Mouse (Mus musculus) kidney, postnatal 0 days (tissue): ENCODE data around the gene Clpsl2. TPM values are rescaled to one million over a fixed set of nuclear protein-coding genes. Genes with fewer than 3 reads are reported as not detected.

Source experiments
- ATAC-seq: fragments of 200-750 bp; cut with Nextera tagmentation; replicated peaks from 2 replicates; pipeline ENCODE4 v1.8.0; 2017; ENCODE audit warnings: low read depth, moderate number of reproducible peaks, moderate TSS enrichment, moderate library complexity; ENCODE audit not compliant: low FRiP score
- DNase-seq: peaks from one replicate; pipeline ENCODE4 v3.0.0-alpha.2; 2016; ENCODE audit warnings: low spot score
- H3K27ac ChIP-seq: fragments of 300-500 bp; sonication (generic); 2 replicates; pipeline ENCODE4 v1.5.1; 2014; ENCODE audit warnings: mild to moderate bottlenecking
- H3K27me3 ChIP-seq: fragments of 300-500 bp; sonication (generic); 2 replicates; pipeline ENCODE4 v1.6.1; 2014; ENCODE audit warnings: low read length, mixed read lengths; ENCODE audit not compliant: insufficient read depth
- H3K36me3 ChIP-seq: fragments of 300-500 bp; sonication (generic); 2 replicates; pipeline ENCODE4 v1.6.1; 2014; ENCODE audit warnings: low read length, mixed read lengths; ENCODE audit not compliant: insufficient read depth
- H3K4me1 ChIP-seq: fragments of 300-500 bp; sonication (generic); replicated peaks from 2 replicates; pipeline ENCODE4 v1.6.1; 2014; ENCODE audit warnings: antibody characterized with exemption, low read length, mixed read lengths; ENCODE audit not compliant: insufficient read depth
- H3K4me2 ChIP-seq: fragments of 300-500 bp; sonication (generic); 2 replicates; pipeline ENCODE4 v1.6.1; 2014; ENCODE audit warnings: mild to moderate bottlenecking, low read length, moderate library complexity, mixed read lengths
- H3K4me3 ChIP-seq: fragments of 300-500 bp; sonication (generic); replicated peaks from 2 replicates; pipeline ENCODE4 v1.5.1; 2014; ENCODE audit warnings: low read depth, low read length
- H3K9ac ChIP-seq: fragments of 300-500 bp; sonication (generic); 2 replicates; pipeline ENCODE4 v1.6.1; 2014; ENCODE audit warnings: low read depth, low read length
- H3K9me3 ChIP-seq: fragments of 300-500 bp; sonication (generic); replicated peaks from 2 replicates; pipeline ENCODE4 v1.6.1; 2016; ENCODE audit warnings: low read length, inconsistent platforms, mixed read lengths
- CTCF ChIP-seq: IDR thresholded peaks from 2 replicates; pipeline ENCODE4 v1.5.1; 2016; ENCODE audit warnings: antibody characterized with exemption, low read depth, mild to moderate bottlenecking, moderate library complexity
- WGBS: fragments of 180-500 bp; shearing (Covaris S2); extraction: QIAGEN DNeasy Blood & Tissue Kit; methylation state at CpG from one replicate; pipeline ENCODE4 v1.1.7; 2014; 5-methylcytosine and 5-hydroxymethylcytosine counted together
- polyA plus RNA-seq: library from polyadenylated mRNA; unstranded; fragments of >200 nt; fragmentation: Nextera tagmentation; extraction: Ambion mirVana; gene quantifications from 2 replicates; pipeline ENCODE4 v1.2.1, GENCODE M21; 2015

The Clpsl2 gene
- polyA plus RNA-seq, 1 experiment from 2014 or later: not detected

DNA sequence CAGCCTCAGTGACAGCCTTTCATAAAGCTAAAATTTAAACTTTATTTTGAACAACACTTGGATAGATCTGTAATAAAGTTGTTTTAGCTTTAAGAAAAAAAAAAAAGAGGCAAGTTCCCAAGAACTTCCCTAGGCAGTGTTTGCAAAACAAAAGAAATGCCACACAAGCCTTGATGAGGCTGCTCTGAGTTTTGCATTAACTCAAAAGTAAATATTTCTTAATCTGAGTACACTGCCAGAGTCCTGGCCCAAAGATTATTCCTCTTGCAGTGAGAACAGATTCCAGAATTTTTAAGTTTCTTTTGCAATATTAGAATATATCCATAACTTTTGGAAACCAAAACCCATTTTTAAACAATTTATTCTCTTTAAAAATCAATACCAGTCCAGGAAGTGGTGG lies 16.0 kb downstream of the Clpsl2 start:
- no peak for ATAC-seq
- TF ChIP-seq CTCF: no peak
- Histone ChIP-seq H3K4me3 (no peak overlapping the region), H3K4me2 (no peak overlapping the region), H3K9ac (no peak overlapping the region), H3K27me3 (no peaks in the 10 kb centered on the region), H3K36me3 (no peaks in the 10 kb centered on the region), H3K9me3 (no peaks in the 10 kb centered on the region), H3K27ac (no peak overlapping the region), H3K4me1 (no peaks in the 10 kb centered on the region)
- no peak for DNase-seq

DNA sequence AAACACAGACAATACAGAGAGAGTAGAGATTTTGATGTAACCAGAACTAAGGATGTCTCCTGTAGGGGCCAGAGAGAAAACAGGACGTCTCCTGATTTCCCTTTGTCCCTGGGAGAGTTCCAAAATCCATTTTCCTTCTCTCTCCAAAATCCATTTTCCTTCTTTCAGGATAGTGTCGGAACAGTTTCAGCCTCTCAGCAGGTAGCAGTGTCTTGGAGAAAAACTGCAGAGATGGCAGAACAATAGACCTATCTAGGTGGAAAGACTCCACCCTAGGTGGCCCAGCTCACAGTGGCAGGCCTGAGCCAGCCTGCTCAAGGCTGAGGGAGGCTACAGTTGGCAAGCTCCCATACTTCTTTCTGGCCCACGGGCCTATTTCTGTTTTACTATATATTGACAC lies 18.3 kb downstream of the Clpsl2 start:
- no peaks in the 10 kb centered on the region for H3K9me3 ChIP-seq
- H3K36me3 ChIP-seq: no peaks in the 10 kb centered on the region
- H3K9ac ChIP-seq: no peak overlapping the region
- no peak for TF ChIP-seq CTCF
- WGBS: 54% methylated on average over 3 of the region's 3 CpGs
- ATAC-seq: no peak
- no peak overlapping the region for H3K4me3 ChIP-seq
- no peak overlapping the region for H3K4me2 ChIP-seq
- no peaks in the 10 kb centered on the region for H3K4me1 ChIP-seq
- H3K27me3 ChIP-seq: no peaks in the 10 kb centered on the region
- DNase-seq: no peak
- H3K27ac ChIP-seq: no peak overlapping the region

DNA sequence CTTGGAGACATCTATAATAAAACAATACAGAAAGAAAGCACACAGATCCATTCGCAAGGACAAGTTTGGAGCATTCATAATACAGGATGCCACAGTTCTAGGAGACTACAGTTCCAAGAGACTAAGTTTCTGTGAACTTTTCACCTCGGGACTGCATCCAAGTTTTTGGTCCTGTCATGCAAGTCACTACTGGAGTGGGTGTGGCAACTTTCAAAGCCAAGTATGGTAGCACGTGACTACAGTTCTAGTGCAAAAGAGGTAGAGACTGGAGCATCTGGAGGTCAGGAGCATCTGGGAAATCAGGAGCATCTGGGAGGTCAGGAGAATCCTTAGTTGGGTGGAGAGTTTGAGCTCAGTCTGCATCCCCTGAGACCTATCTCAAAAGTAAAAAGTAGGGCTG lies 22.7 kb downstream of the Clpsl2 start:
- H3K36me3 ChIP-seq: no peaks in the 10 kb centered on the region
- no peak overlapping the region for H3K4me3 ChIP-seq
- H3K9me3 ChIP-seq: no peaks in the 10 kb centered on the region
- 0 out of 2 replicates have a peak, but pooled peaks cover 3% of the 10 kb centered on the region for H3K4me1 ChIP-seq
- no peak for TF ChIP-seq CTCF
- no peak for ATAC-seq
- no peak for DNase-seq
- no peak overlapping the region for H3K27ac ChIP-seq
- no peak overlapping the region for H3K4me2 ChIP-seq
- H3K27me3 ChIP-seq: no peaks in the 10 kb centered on the region
- 79% methylated on average over 3 of the region's 3 CpGs for WGBS
- no peak overlapping the region for H3K9ac ChIP-seq

DNA sequence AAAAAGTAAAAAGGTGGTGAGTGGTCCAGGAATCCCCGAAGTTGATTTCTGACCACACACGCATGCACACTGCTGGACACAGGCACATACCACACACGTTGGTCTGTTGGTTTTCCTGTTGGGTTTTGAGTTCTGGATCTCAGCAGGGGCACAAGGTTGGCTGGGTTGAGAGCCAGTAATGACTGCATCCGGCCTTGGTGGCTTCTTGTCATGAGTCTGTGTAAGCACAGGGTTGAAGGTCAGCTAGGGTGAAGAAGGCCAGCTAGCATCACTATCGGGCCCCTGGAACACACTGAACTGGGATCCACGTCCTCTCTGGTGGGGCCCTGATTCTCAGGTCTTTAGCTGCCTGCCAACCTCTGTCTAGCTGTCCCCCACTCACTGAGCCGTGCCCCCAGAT lies 23.3 kb downstream of the Clpsl2 start:
- Histone ChIP-seq H3K4me1 (0 out of 2 replicates have a peak, but pooled peaks cover 3% of the 10 kb centered on the region), H3K36me3 (no peaks in the 10 kb centered on the region), H3K4me3 (no peak overlapping the region), H3K27me3 (no peaks in the 10 kb centered on the region), H3K27ac (no peak overlapping the region), H3K9me3 (no peaks in the 10 kb centered on the region), H3K9ac (no peak overlapping the region), H3K4me2 (no peak overlapping the region)
- TF ChIP-seq CTCF: no peak
- 82% methylated on average over 7 of the region's 7 CpGs for WGBS
- DNase-seq (no peak), ATAC-seq (no peak)

DNA sequence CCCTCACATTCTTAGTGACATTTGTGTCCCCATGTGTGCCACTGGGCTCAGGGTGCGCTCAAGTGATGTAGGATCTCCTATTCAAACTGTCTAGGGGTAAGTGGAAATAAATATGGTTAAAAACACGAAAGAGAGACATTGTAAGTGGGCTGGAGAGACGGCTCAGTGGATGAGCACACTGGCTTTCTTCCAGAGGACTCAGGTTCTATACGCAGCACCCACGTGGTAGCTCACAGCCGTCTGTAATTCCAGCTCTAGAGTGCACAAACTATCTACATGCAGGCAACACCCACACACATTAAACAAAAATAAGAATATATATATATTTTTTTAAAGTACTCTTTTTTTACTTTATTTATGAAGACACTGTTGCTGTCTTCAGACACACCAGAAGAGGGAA lies 23.7 kb downstream of the Clpsl2 start:
- 77% methylated on average over 6 of the region's 6 CpGs for WGBS
- H3K4me2 ChIP-seq: no peak overlapping the region

DNA sequence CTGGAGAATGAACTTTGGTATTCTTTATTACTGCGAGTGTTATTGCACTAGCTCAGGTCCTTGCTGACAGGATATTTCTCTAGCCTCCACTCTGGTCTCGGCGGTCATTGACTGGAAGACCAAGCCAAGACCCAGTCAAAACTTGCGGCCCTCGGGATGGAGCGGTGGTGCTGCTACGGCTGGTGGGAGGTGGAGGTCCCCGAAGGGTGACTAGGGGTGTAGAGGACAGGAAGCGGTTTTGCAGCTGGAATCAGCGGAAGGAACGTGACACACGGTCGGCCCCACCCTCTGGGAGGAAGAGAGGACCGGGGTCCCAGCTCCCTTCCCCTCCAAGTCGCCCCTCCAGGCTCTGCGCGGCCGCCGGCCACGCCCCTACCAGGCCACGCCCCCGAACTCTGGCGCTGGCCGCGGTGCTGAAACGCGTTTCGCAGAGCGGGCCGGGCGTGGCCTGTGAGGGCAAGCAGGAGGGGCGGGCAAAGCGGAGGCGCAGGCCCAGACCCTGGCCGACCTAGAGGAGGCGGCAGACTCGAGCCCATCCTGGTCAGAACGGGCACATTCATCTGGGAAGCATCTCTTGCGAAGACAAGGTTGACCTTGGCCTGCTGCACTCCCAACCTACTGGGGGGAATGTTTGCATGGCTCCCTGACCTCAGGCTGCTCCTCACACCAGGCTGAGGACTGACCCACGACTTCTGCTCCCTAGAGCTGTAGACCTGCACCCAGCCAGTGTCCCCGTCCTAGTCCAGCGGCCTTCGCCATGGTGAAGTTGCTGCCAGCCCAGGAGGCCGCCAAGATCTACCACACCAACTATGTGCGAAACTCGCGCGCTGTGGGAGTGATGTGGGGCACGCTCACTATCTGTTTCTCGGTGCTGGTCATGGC lies 26.3 kb downstream of the Clpsl2 start, which contains the start of gene Lhfpl5:
Gene Lhfpl5 (plus strand): TSS at position 398 of the 882 bp plus-strand sequence.
- Histone ChIP-seq H3K4me1 (0 out of 2 replicates have a peak, but pooled peaks cover 3% of the 10 kb centered on the region), H3K36me3 (no peaks in the 10 kb centered on the region), H3K27ac (no peak within 1 kb of the TSS), H3K4me2 (peak within 1 kb of the TSS; percentile 34), H3K27me3 (no peaks in the 10 kb centered on the region), H3K4me3 (no peak within 1 kb of the TSS), H3K9ac (no peak within 1 kb of the TSS), H3K9me3 (no peaks in the 10 kb centered on the region)
- peak; percentile 48 for ATAC-seq
- TF ChIP-seq CTCF: peak; percentile 11; the same call in 1 of the 2 replicates
- DNase-seq: peak; percentile 71
- 15% methylated on average over 50 of the region's 50 CpGs for WGBS

More for the DNA sequence above, 23.7 kb downstream of the Clpsl2 start:
- Histone ChIP-seq H3K27ac (no peak overlapping the region), H3K4me1 (0 out of 2 replicates have a peak, but pooled peaks cover 3% of the 10 kb centered on the region), H3K9me3 (no peaks in the 10 kb centered on the region), H3K36me3 (no peaks in the 10 kb centered on the region), H3K27me3 (no peaks in the 10 kb centered on the region), H3K4me3 (no peak overlapping the region), H3K9ac (no peak overlapping the region)
- DNase-seq: no peak
- no peak for TF ChIP-seq CTCF
- no peak for ATAC-seq
